Mouse (Mus musculus) E14TG2a.4 (cell line): ENCODE measurements at regions not wholly inside any gene's neighbourhood (a gene's known extent, or its start where the extent isn't known, plus 50 kb on each side); places are given as distances from the start of the nearest gene placed in this dataset.

Source experiments
- H3K27me3 ChIP-seq: 2 replicates; pipeline ENCODE4 v1.6.1; 2014; ENCODE audit warnings: low read length, control low read depth; ENCODE audit not compliant: insufficient read depth
- H3K36me3 ChIP-seq: 2 replicates; pipeline ENCODE4 v1.6.1; 2014; ENCODE audit warnings: low read length, control low read depth; ENCODE audit not compliant: insufficient read depth
- H3K4me1 ChIP-seq: replicated peaks from 2 replicates; pipeline ENCODE4 v1.6.1; 2014; ENCODE audit warnings: low read depth, low read length, control low read depth
- H3K4me3 ChIP-seq: replicated peaks from 2 replicates; pipeline ENCODE4 v1.5.1; 2014; ENCODE audit warnings: mild to moderate bottlenecking, low read length
- H3K9me3 ChIP-seq: 2 replicates; pipeline ENCODE4 v1.6.1; 2014; ENCODE audit warnings: low read length, control low read depth
- CTCF ChIP-seq: conservative IDR thresholded peaks from 2 replicates; pipeline ENCODE4 v1.5.1; 2014; ENCODE audit warnings: low read length
- NANOG ChIP-seq: IDR thresholded peaks from 2 replicates; pipeline ENCODE4 v1.6.1; 2014; ENCODE audit warnings: borderline replicate concordance, low read length, mixed read lengths
- POU5F1 ChIP-seq: IDR thresholded peaks from 2 replicates; pipeline ENCODE4 v1.6.1; 2014; ENCODE audit warnings: low read length, borderline replicate concordance

DNA sequence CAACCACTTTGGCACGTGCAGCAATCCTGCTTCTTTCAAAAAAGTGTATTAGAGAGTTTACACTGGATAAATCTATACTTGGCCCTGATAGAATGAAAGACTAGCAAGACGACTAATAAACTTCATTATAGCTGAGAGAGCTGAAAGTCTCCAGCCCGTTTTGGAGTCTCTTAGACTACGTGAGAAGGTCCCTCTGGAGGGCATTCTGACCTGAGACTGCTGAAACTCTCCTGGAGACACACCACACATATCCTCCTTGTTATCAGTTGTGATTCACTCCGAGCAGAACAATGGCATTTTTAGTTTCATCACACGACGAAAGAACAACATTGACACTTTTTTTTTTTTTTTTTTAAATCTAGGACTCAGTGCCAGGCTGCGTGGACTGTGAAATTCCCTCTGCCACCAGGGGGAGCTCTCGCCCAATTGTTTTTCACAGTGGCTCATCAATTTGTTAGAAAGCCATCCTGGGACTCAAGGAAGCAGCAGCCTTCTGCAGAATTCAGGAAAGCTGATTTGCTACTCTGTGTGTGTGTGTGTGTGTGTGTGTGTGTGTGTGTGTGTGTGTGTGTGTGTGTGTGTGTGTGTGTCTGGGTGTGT lies 1467.0 kb upstream of the Slc10a2 start:
- Histone ChIP-seq H3K9me3 (no peaks in the 10 kb centered on the region), H3K4me1 (no peaks in the 10 kb centered on the region), H3K36me3 (no peaks in the 10 kb centered on the region), H3K4me3 (no peak overlapping the region), H3K27me3 (no peaks in the 10 kb centered on the region)
- no peak for TF ChIP-seq NANOG
- TF ChIP-seq CTCF = peak; percentile 46

DNA sequence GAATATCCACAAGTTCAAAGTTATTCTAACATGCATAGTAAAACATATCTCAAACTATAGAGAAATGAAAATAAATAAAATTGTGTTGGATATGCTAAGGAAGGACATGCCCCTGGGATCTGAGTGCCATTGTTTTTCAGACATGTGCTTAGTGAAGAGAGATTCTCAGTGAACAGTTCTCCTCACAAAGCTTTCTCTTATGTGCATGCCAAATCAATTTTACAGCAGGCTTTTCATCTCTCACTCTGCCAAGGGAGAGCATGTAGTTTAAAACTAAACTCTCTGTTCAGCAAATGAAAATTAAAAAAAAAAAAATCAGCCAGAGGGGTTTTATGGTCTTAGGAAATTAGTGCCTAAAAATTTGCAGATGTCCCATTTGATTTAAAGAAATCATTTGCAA lies 1445.8 kb upstream of the Slc10a2 start:
- TF ChIP-seq NANOG (no peak), CTCF (no peak), POU5F1 (no peak)
- H3K36me3 ChIP-seq = no peaks in the 10 kb centered on the region
- H3K4me1 ChIP-seq = no peaks in the 10 kb centered on the region
- no peaks in the 10 kb centered on the region for H3K27me3 ChIP-seq
- no peaks in the 10 kb centered on the region for H3K9me3 ChIP-seq
- H3K4me3 ChIP-seq = no peak overlapping the region

DNA sequence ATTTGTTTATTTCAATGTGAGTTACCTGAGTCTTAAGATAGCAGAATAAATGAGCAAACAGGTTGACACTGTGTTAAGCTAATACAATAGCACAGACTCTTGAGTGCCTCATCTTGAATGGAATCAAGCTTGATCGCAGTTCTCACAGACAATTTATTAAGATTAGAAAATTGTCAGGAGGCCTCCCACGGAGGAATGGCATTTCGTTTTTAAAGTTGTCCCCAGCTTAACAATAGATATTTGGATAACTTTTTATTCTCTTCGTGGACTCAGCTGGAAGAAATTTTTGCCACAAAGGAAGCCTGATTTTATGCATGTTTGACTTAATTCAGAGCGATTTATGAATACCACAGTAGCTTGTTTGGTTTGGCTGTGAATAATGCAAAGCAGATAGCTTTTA lies 1422.0 kb upstream of the Slc10a2 start:
- TF ChIP-seq NANOG (no peak), POU5F1 (no peak), CTCF (no peak)
- H3K4me3 ChIP-seq = no peak overlapping the region
- no peaks in the 10 kb centered on the region for H3K36me3 ChIP-seq
- no peaks in the 10 kb centered on the region for H3K27me3 ChIP-seq
- peaks cover 5% of the 10 kb centered on the region; the same call in 1 of the 2 replicates for H3K9me3 ChIP-seq
- no peaks in the 10 kb centered on the region for H3K4me1 ChIP-seq

DNA sequence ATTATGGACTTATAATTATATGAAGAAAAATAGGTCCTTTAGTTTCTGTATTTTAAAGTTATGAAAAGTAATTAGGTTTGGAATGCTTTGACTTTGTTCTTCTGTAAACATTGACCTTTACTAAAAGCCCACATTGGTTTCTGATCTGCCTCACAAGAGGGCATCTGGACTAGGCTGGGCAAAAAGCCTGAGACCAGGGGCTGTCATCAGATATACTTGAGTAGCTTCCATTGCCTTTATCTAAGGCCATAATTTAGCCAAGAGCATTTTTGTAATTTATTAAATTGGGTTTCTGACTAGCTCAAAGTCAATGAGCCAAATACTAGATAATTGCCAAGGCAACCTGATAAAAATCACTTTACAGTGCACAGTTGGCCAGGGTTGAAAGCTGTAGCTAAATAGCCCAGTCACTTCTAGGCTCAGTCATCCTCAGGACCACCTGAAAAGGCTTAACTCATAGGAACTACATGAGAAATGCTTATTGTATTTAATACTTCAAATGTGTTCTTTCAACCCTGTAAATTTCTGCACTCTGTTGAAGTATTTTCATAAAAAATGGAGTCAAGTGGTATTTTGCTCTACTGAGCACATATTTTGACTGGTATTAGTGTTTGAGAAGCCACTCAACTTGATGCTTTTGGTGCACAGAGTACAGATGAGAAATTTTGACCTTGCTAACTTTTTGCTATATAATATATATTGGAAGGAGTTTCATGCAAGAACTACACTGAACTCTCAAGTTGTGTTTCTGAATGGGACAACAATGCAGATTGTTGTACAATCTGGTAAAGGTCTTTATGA lies 1410.9 kb upstream of the Slc10a2 start:
- Histone ChIP-seq H3K9me3 (no peaks in the 10 kb centered on the region), H3K4me3 (no peak overlapping the region), H3K36me3 (no peaks in the 10 kb centered on the region), H3K4me1 (no peaks in the 10 kb centered on the region), H3K27me3 (no peaks in the 10 kb centered on the region)
- TF ChIP-seq POU5F1 (no peak), CTCF (no peak), NANOG (no peak)

DNA sequence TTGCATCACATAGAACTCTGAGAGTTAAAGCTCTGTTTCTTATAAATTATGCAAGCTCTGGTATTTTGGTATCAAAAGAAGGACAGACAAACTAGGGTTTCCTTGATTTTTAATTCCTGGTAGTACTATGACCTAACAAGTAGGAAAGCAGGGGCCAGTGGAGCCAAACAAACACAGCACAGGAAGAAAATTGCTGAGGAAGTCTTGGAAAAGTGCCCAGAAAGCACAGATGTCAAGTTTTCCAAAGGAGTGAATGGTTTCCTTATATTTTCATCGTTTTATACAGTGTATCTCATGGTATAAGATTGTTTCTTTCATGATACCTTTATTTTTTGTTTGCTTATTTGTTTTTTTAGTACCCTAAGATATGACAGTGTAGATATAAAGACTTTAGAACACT lies 1387.3 kb upstream of the Slc10a2 start:
- Histone ChIP-seq H3K27me3 (no peaks in the 10 kb centered on the region), H3K4me1 (no peaks in the 10 kb centered on the region), H3K9me3 (no peaks in the 10 kb centered on the region), H3K4me3 (no peak overlapping the region), H3K36me3 (no peaks in the 10 kb centered on the region)
- TF ChIP-seq CTCF = no peak
- no peak for TF ChIP-seq POU5F1
- TF ChIP-seq NANOG = no peak

DNA sequence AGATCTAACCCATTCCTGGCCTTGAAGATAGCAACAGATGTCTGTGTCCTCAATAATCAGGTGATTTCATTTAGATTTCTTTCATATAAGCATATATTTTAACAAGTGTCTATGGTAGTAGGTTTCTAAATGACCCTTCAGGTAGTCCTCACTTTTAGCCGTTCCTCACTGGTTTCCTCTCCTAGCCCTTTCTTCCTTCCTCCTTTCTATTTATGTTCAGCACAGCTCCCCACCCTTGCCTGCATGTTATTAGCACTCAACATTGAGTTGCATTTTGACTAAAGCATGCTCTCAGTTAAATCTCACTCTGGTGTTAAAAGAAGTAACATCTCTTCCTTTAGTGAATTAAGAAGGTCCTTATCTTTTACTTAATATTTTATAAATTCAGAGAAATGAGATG lies 1376.8 kb upstream of the Slc10a2 start:
- Histone ChIP-seq H3K9me3 (no peaks in the 10 kb centered on the region), H3K4me3 (no peak overlapping the region)
- TF ChIP-seq NANOG (no peak), CTCF (no peak)

DNA sequence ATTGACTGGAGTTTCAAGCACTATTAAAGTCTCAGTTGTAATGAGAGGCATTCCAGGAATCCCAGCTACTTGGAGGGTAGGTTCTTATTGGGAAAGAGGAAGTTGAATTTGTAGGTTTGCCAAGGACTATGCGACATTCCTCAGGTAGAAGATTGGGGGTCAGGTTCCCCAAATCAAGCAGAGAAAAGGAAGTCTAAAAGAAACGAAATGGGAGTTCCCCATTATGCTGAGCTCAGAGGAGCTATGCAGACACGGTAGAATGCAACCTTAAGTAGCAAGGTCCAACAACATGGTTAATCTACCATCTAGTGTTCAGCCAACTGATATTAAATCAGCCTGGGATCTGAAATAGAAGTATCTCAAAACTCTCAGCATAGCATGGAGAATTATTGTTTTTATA lies 1365.9 kb upstream of the Slc10a2 start:
- H3K9me3 ChIP-seq = peaks cover 26% of the 10 kb centered on the region
- H3K4me3 ChIP-seq = no peak overlapping the region
- TF ChIP-seq POU5F1 (no peak), CTCF (no peak), NANOG (no peak)
- H3K4me1 ChIP-seq = no peaks in the 10 kb centered on the region
- H3K27me3 ChIP-seq = no peaks in the 10 kb centered on the region
- H3K36me3 ChIP-seq = no peaks in the 10 kb centered on the region

More for the DNA sequence above, 1376.8 kb upstream of the Slc10a2 start:
- H3K36me3 ChIP-seq = no peaks in the 10 kb centered on the region
- no peaks in the 10 kb centered on the region for H3K27me3 ChIP-seq
- no peaks in the 10 kb centered on the region for H3K4me1 ChIP-seq

DNA sequence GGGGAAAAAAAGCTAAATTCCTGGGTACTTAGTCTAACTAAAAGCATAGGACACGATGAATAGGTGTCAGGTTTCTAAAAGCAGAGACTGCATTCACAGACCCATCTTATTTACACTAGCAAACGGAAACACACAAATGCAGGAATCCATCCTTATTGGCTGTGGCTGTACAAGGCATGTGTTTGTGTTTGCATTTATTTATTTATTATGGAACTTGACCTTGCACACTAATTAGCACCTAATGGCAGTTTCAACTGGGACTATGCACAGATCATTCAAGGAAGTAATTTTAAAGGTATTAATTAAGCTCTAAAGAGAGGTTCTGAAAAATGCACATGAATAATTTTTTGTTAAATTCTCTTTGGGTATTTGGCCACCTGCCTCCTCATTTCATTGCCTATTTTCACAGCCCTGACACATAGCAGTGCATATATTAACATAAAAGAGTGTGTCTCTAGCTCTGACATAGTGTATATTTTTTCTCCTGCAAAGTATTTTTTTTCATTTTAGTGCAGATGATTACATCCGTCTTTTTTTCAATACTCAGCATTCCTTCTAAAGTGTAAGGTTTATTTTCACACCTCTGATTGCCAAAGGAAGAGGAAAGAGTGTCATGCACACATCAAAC lies 1351.5 kb upstream of the Slc10a2 start:
- H3K4me1 ChIP-seq = no peaks in the 10 kb centered on the region
- no peaks in the 10 kb centered on the region for H3K27me3 ChIP-seq
- H3K4me3 ChIP-seq = no peak overlapping the region
- H3K36me3 ChIP-seq = no peaks in the 10 kb centered on the region
- TF ChIP-seq POU5F1 (no peak), CTCF (no peak), NANOG (no peak)
- H3K9me3 ChIP-seq = no peaks in the 10 kb centered on the region
